Mouse (Mus musculus): ENCODE data around the gene Ppfibp1. TPM values are rescaled to one million over a fixed set of nuclear protein-coding genes. Genes with fewer than 3 reads are reported as not detected.

Gene Ppfibp1
- total and polyA plus RNA-seq, 3 experiments = 1.1 to 8.6 (median 3.3) TPM

DNA sequence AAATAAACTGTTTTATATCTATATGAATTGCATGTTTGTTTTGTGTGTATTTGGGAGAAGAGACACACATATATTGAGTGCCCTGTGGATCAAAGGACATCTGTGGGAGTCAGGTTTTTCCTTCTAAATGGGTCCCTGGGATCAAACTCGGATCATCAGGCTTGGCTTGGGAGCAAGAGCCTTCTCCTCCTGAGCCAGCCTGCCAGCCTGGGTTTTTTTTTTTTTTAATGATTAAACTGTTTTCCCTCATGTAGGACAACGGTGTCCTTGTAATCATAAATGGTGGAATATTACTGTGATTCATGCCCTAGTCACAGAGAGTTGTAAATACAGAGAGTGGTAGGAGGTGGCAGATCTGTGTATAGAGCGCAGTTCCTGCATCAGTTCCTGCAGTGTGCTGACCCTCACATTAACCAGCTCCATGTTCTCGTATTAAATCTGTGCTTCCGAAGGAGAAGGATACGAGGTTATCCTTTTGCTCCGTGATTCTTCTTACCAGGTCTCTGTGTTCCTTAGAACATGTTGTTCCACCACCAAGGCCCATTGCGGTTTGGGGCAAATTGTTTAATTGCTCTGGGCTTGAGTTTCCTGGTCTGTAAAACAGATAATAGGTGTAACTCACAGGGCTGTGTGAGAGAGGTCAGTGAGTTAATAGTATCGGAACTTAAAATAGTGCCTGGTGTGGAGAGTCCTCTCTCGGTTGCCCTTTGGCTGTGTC lies 176.1 kb downstream of the Ppfibp1 start:
- TF ChIP-seq CTCF (IDR thresholded peaks at IDR 0.05; ENCODE audit: low read depth, low read length) (no peak), POLR2AphosphoS5 (IDR thresholded peaks at IDR 0.05; ENCODE audit: insufficient replicate concordance, low read depth, low read length) (no peak), TAL1 (conservative IDR thresholded peaks at IDR 0.05; ENCODE audit: low read depth, low read length) (no peak), GATA2 (IDR thresholded peaks at IDR 0.05; ENCODE audit: borderline replicate concordance, low read depth, low read length) (no peak), GATA1 (IDR thresholded peaks at IDR 0.05; ENCODE audit: borderline replicate concordance, low read length) (no peak)
- Histone ChIP-seq H3K4me1 (ENCODE audit: insufficient read depth, low read depth, low read length) (no peaks in the 10 kb centered on the region), H3K27me3 (ENCODE audit: insufficient read depth, low read length) (no peaks in the 10 kb centered on the region), H3K36me3 (replicated peaks) (peaks cover 88% of the 10 kb centered on the region), H3K9me3 (replicated peaks) (no peaks in the 10 kb centered on the region), H3K4me3 (ENCODE audit: low read depth, low read length) (no peak overlapping the region)
- ATAC-seq (ENCODE audit: extremely low read depth, insufficient number of reproducible peaks, low FRiP score, poor library complexity, severe bottlenecking) = no peak
- no peak for DNase-seq (ENCODE audit: low spot score)

DNA sequence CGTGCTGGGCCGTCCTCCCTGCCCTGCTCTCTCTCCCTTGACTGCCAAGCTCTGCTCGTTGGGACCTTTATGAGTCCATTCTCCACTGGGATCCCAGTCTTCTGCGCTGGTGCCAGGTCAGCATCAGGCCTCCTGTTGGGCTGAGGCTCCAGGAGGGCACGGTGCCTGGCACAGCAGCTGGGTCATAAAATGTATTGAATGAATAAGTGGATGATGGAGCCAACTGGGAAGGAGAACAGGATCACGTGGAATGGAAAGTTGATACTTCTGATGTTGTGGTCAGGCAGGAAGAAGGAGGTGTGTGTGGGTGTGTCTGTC lies 176.6 kb downstream of the Ppfibp1 start:
- peaks cover 87% of the 10 kb centered on the region for H3K36me3 ChIP-seq (replicated peaks)
- TF ChIP-seq POLR2AphosphoS5 (IDR thresholded peaks at IDR 0.05; ENCODE audit: insufficient replicate concordance, low read depth, low read length) (no peak), CTCF (IDR thresholded peaks at IDR 0.05; ENCODE audit: low read depth, low read length) (no peak), GATA2 (IDR thresholded peaks at IDR 0.05; ENCODE audit: borderline replicate concordance, low read depth, low read length) (no peak), GATA1 (IDR thresholded peaks at IDR 0.05; ENCODE audit: borderline replicate concordance, low read length) (no peak), TAL1 (conservative IDR thresholded peaks at IDR 0.05; ENCODE audit: low read depth, low read length) (no peak)
- DNase-seq (ENCODE audit: low spot score) = no peak
- no peak overlapping the region for H3K4me3 ChIP-seq (ENCODE audit: low read depth, low read length)
- no peak for ATAC-seq (ENCODE audit: extremely low read depth, insufficient number of reproducible peaks, low FRiP score, poor library complexity, severe bottlenecking)
- H3K4me1 ChIP-seq (ENCODE audit: insufficient read depth, low read depth, low read length) = no peaks in the 10 kb centered on the region
- H3K9me3 ChIP-seq (replicated peaks) = no peaks in the 10 kb centered on the region
- H3K27me3 ChIP-seq (ENCODE audit: insufficient read depth, low read length) = no peaks in the 10 kb centered on the region

DNA sequence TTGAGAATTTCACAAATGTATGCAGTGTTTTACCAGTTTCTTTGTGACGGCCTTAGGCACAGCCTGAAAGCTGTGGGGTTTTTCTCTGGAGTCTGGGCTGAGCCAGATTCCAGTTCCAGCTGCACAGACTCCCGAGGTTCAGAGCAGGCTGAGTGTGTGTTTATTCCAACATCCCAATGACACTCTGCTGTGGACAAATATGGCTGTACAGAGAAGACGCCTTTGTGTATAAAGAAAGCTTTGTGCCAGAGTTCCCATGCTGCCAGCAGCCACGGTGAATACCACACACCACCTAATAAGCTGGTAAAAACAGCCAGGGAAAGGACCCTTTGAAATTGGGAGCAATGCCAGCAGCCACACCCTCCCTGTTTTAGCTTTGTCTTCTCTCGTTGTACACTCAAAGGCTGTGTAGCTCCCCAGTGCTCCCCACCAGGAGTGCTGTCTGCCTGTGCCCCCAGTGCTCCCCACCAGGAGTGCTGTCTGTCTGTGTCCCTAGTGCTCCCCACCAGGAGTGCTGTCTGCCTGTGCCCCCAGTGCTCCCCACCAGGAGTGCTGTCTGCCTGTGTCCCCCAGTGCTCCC lies 187.6 kb downstream of the Ppfibp1 start:
- DNase-seq (ENCODE audit: low spot score) (no peak), ATAC-seq (ENCODE audit: extremely low read depth, insufficient number of reproducible peaks, low FRiP score, poor library complexity, severe bottlenecking) (no peak)
- Histone ChIP-seq H3K36me3 (replicated peaks) (peaks cover 64% of the 10 kb centered on the region), H3K9me3 (replicated peaks) (no peaks in the 10 kb centered on the region), H3K4me3 (ENCODE audit: low read depth, low read length) (no peak overlapping the region), H3K27me3 (ENCODE audit: insufficient read depth, low read length) (no peaks in the 10 kb centered on the region), H3K4me1 (ENCODE audit: insufficient read depth, low read depth, low read length) (no peaks in the 10 kb centered on the region)
- TF ChIP-seq POLR2AphosphoS5 (IDR thresholded peaks at IDR 0.05; ENCODE audit: insufficient replicate concordance, low read depth, low read length) (no peak), GATA2 (IDR thresholded peaks at IDR 0.05; ENCODE audit: borderline replicate concordance, low read depth, low read length) (no peak), TAL1 (conservative IDR thresholded peaks at IDR 0.05; ENCODE audit: low read depth, low read length) (no peak), GATA1 (IDR thresholded peaks at IDR 0.05; ENCODE audit: borderline replicate concordance, low read length) (no peak), CTCF (IDR thresholded peaks at IDR 0.05; ENCODE audit: low read depth, low read length) (no peak)

DNA sequence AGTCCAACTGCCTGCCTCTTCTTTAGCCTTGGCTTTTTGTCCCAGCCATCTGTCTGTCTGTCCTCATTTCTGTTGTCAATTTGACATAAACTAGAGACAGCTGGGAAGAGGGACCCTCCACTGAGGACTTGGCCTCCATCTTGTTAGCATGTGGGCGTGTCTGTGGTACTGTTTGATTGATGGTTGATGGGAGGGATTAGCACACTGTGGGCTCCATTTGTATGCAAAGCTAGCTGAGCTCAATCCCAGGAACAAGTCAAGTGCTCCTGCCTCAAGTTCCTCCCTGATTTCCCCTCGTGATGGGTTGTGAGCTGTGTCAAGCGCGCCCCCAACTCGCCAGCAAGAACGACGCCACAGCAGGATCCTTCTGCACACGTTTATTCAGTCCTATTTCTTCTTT lies 188.6 kb downstream of the Ppfibp1 start:
- Histone ChIP-seq H3K9me3 (replicated peaks) (no peaks in the 10 kb centered on the region), H3K4me1 (ENCODE audit: insufficient read depth, low read depth, low read length) (no peaks in the 10 kb centered on the region), H3K36me3 (replicated peaks) (peaks cover 62% of the 10 kb centered on the region), H3K27me3 (ENCODE audit: insufficient read depth, low read length) (no peaks in the 10 kb centered on the region), H3K4me3 (ENCODE audit: low read depth, low read length) (no peak overlapping the region)
- no peak for DNase-seq (ENCODE audit: low spot score)
- TF ChIP-seq CTCF (IDR thresholded peaks at IDR 0.05; ENCODE audit: low read depth, low read length) (no peak), GATA2 (IDR thresholded peaks at IDR 0.05; ENCODE audit: borderline replicate concordance, low read depth, low read length) (no peak), TAL1 (conservative IDR thresholded peaks at IDR 0.05; ENCODE audit: low read depth, low read length) (no peak), GATA1 (IDR thresholded peaks at IDR 0.05; ENCODE audit: borderline replicate concordance, low read length) (no peak), POLR2AphosphoS5 (IDR thresholded peaks at IDR 0.05; ENCODE audit: insufficient replicate concordance, low read depth, low read length) (no peak)
- no peak for ATAC-seq (ENCODE audit: extremely low read depth, insufficient number of reproducible peaks, low FRiP score, poor library complexity, severe bottlenecking)

DNA sequence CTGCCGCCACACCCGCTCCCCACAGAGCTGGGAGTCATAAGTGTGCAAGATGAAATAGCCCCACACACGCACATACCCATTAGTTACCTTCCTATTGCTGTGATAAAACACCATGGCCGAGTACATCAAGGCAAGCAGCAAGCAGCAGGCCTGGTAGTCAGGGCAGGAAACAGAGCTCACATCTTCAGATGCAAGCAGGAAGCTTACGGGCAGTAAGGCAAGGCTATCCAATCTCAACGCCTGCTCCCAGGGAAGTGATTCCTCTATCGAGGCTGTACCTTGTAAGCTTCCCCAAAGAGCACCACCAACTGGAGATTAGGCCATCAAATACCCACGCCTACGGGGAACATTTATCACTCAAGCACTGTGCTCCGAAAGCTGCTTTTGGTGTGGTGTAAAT lies 191.6 kb downstream of the Ppfibp1 start:
- H3K4me3 ChIP-seq (ENCODE audit: low read depth, low read length) = no peak overlapping the region
- TF ChIP-seq CTCF (IDR thresholded peaks at IDR 0.05; ENCODE audit: low read depth, low read length) (no peak), POLR2AphosphoS5 (IDR thresholded peaks at IDR 0.05; ENCODE audit: insufficient replicate concordance, low read depth, low read length) (no peak), TAL1 (conservative IDR thresholded peaks at IDR 0.05; ENCODE audit: low read depth, low read length) (no peak), GATA1 (IDR thresholded peaks at IDR 0.05; ENCODE audit: borderline replicate concordance, low read length) (no peak), GATA2 (IDR thresholded peaks at IDR 0.05; ENCODE audit: borderline replicate concordance, low read depth, low read length) (no peak)
- H3K9me3 ChIP-seq (replicated peaks) = no peaks in the 10 kb centered on the region
- peaks cover 57% of the 10 kb centered on the region for H3K36me3 ChIP-seq (replicated peaks)
- no peaks in the 10 kb centered on the region for H3K27me3 ChIP-seq (ENCODE audit: insufficient read depth, low read length)
- DNase-seq (ENCODE audit: low spot score) (no peak), ATAC-seq (ENCODE audit: extremely low read depth, insufficient number of reproducible peaks, low FRiP score, poor library complexity, severe bottlenecking) (no peak)
- no peaks in the 10 kb centered on the region for H3K4me1 ChIP-seq (ENCODE audit: insufficient read depth, low read depth, low read length)

Other genes starting within 250 kb of the Ppfibp1 start
- gene Med21, start 245.9 kb upstream of the Ppfibp1 start, total RNA-seq (2014; fragmentation: Nextera tagmentation) = 65.7 and 70.0 TPM in 2 replicates
- 99.1 and 123 TPM in 2 replicates for gene Med21, start 245.9 kb upstream of the Ppfibp1 start, total RNA-seq (2017)
- gene Med21, start 245.9 kb upstream of the Ppfibp1 start, polyA plus RNA-seq (2012) = 4.7 and 5.7 TPM in 2 replicates
- gene Tm7sf3, start 245.7 kb upstream of the Ppfibp1 start, total RNA-seq (2014; fragmentation: Nextera tagmentation) = 27.8 and 31.4 TPM in 2 replicates
- 25.0 and 26.6 TPM in 2 replicates for gene Tm7sf3, start 245.7 kb upstream of the Ppfibp1 start, total RNA-seq (2017)
- gene Tm7sf3, start 245.7 kb upstream of the Ppfibp1 start, polyA plus RNA-seq (2012) = 17.5 and 24.7 TPM in 2 replicates
- gene Stk38l, start 163.5 kb upstream of the Ppfibp1 start, total RNA-seq (2014; fragmentation: Nextera tagmentation) = 4.4 and 9.4 TPM in 2 replicates
- 4.2 and 4.3 TPM in 2 replicates for gene Stk38l, start 163.5 kb upstream of the Ppfibp1 start, total RNA-seq (2017)
- 0.51 and 0.67 TPM in 2 replicates for gene Stk38l, start 163.5 kb upstream of the Ppfibp1 start, polyA plus RNA-seq (2012)
- gene Arntl2, start 92.4 kb upstream of the Ppfibp1 start, total RNA-seq (2014; fragmentation: Nextera tagmentation) = not detected in 2 replicates
- not detected in 2 replicates for gene Arntl2, start 92.4 kb upstream of the Ppfibp1 start, total RNA-seq (2017)
- gene Arntl2, start 92.4 kb upstream of the Ppfibp1 start, polyA plus RNA-seq (2012) = not detected in 2 replicates
- gene Smco2, start 38.4 kb upstream of the Ppfibp1 start, total RNA-seq (2014; fragmentation: Nextera tagmentation) = not detected in 2 replicates
- 0.60 TPM in 1 of 2 replicates, not detected in the other for gene Smco2, start 38.4 kb upstream of the Ppfibp1 start, total RNA-seq (2017)
- not detected in 2 replicates for gene Smco2, start 38.4 kb upstream of the Ppfibp1 start, polyA plus RNA-seq (2012)
- not detected in 2 replicates for gene 1700034J05Rik, start 65.9 kb downstream of the Ppfibp1 start, total RNA-seq (2014; fragmentation: Nextera tagmentation)
- gene 1700034J05Rik, start 65.9 kb downstream of the Ppfibp1 start, total RNA-seq (2017) = 0.11 TPM in 1 of 2 replicates, not detected in the other
- not detected in 2 replicates for gene 1700034J05Rik, start 65.9 kb downstream of the Ppfibp1 start, polyA plus RNA-seq (2012)
- gene Rep15, start 144.1 kb downstream of the Ppfibp1 start, total RNA-seq (2014; fragmentation: Nextera tagmentation) = not detected in 2 replicates
- gene Rep15, start 144.1 kb downstream of the Ppfibp1 start, total RNA-seq (2017) = 0.05 and 0.12 TPM in 2 replicates
- gene Rep15, start 144.1 kb downstream of the Ppfibp1 start, polyA plus RNA-seq (2012) = not detected in 2 replicates
- 46.1 and 53.2 TPM in 2 replicates for gene Mrps35, start 154.3 kb downstream of the Ppfibp1 start, total RNA-seq (2014; fragmentation: Nextera tagmentation)
- 93.1 and 95.4 TPM in 2 replicates for gene Mrps35, start 154.3 kb downstream of the Ppfibp1 start, total RNA-seq (2017)
- 11.2 and 17.6 TPM in 2 replicates for gene Mrps35, start 154.3 kb downstream of the Ppfibp1 start, polyA plus RNA-seq (2012)
- gene Mansc4, start 198.5 kb downstream of the Ppfibp1 start, total RNA-seq (2014; fragmentation: Nextera tagmentation) = not detected in 2 replicates
- not detected in 2 replicates for gene Mansc4, start 198.5 kb downstream of the Ppfibp1 start, total RNA-seq (2017)
- gene Mansc4, start 198.5 kb downstream of the Ppfibp1 start, polyA plus RNA-seq (2012) = not detected in 2 replicates
- gene Klhl42, start 202.9 kb downstream of the Ppfibp1 start, total RNA-seq (2014; fragmentation: Nextera tagmentation) = 11.3 and 15.7 TPM in 2 replicates
- gene Klhl42, start 202.9 kb downstream of the Ppfibp1 start, total RNA-seq (2017) = 7.3 and 8.0 TPM in 2 replicates
- 3.8 and 4.4 TPM in 2 replicates for gene Klhl42, start 202.9 kb downstream of the Ppfibp1 start, polyA plus RNA-seq (2012)

Data from G1E (cell line).